Mouse (Mus musculus): ENCODE measurements around the gene Tamm41. TPM values are rescaled to one million over a fixed set of nuclear protein-coding genes. Genes with fewer than 3 reads are reported as not detected.

Tamm41 gene
- polyA plus RNA-seq, 1 experiment from 2014 or later = 76.9 TPM

DNA sequence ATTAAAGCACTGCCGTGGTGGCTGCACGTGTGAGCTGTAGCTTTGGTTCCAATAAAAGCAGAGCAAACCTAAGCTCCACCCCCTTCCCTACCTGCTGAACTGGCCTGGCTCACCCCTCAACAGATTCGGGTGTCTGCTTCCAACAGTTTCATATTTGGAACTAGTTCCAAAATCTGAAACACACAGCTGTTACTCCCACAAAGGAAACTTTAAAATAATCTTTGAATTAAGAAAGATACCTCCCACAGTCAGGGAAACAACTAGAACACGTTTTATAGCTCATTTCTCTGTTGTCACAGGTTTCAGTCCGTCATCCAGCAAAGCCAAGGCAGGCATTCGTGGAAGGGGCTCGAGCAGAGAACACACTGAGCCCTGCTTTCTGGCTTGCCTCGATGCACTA, 44.0 kb downstream of the Tamm41 start:
- no peaks in the 10 kb centered on the region for H3K9me3 ChIP-seq (ENCODE audit: control insufficient read depth, low read length)
- H3K27ac ChIP-seq (ENCODE audit: low read depth, low read length) = no peak overlapping the region
- no peaks in the 10 kb centered on the region for H3K36me3 ChIP-seq (ENCODE audit: control insufficient read depth, insufficient read depth, low read length)
- no peak for DNase-seq (ENCODE audit: low spot score, missing footprints)
- H3K27me3 ChIP-seq (ENCODE audit: control insufficient read depth, insufficient read depth, low read length) = no peaks in the 10 kb centered on the region
- no peak overlapping the region for H3K4me3 ChIP-seq (ENCODE audit: low read depth, low read length)
- no peaks in the 10 kb centered on the region for H3K4me1 ChIP-seq (ENCODE audit: control insufficient read depth, insufficient read depth, low read length)
- 85% methylated on average over 8 of the region's 8 CpGs for WGBS
- no peak for ATAC-seq (ENCODE audit: low FRiP score)
- H3K4me2 ChIP-seq = no peak overlapping the region
- H3K9ac ChIP-seq (ENCODE audit: low read length) = no peak overlapping the region

DNA sequence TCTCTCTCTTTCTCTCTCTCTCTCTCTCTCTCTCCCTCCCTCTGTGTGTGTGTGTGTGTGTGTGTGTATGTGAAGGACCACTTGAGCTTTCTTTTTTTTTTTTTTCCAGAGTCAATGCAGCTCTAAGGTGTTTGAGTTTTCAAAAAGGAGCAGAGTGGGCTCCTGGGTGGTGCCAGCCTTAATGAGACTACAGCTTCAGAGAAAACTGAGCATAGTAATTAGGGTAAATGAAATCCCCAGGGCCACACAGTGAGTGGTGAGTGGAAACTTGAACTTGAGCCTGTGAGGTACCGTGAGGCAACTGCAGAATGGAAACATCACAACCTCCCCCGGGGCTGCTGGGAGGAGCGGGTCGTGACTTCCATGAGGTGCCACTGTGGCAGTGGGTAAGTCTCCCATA, 45.8 kb downstream of the Tamm41 start:
- WGBS = 93% methylated on average over 4 of the region's 4 CpGs
- no peaks in the 10 kb centered on the region for H3K9me3 ChIP-seq (ENCODE audit: control insufficient read depth, low read length)

DNA sequence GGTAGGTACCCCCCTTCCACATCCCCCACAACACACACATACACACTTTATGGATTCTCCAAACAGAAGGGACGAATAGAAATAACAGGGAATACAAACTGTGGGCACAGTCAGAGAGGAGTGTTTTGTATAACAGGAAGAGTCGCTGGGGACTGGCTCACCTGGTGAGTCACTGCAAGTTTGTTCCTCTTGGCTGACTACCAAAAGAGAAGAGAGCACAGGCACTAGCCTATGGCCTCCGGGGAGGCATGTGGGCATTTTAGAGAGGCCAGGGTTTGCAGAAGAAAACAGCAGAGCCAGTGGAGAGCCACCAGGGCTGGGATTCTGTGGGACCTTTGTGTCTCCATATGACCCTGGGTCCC, 49.1 kb downstream of the Tamm41 start:
- H3K9ac ChIP-seq (ENCODE audit: low read length) = no peak overlapping the region

More for the DNA sequence above, 45.8 kb downstream of the Tamm41 start:
- H3K4me3 ChIP-seq (ENCODE audit: low read depth, low read length) = no peak overlapping the region
- no peaks in the 10 kb centered on the region for H3K36me3 ChIP-seq (ENCODE audit: control insufficient read depth, insufficient read depth, low read length)
- no peak overlapping the region for H3K4me2 ChIP-seq
- no peak overlapping the region for H3K27ac ChIP-seq (ENCODE audit: low read depth, low read length)
- no peaks in the 10 kb centered on the region for H3K4me1 ChIP-seq (ENCODE audit: control insufficient read depth, insufficient read depth, low read length)
- H3K27me3 ChIP-seq (ENCODE audit: control insufficient read depth, insufficient read depth, low read length) = no peaks in the 10 kb centered on the region
- ATAC-seq (ENCODE audit: low FRiP score) = no peak
- no peak for DNase-seq (ENCODE audit: low spot score, missing footprints)
- no peak overlapping the region for H3K9ac ChIP-seq (ENCODE audit: low read length)

DNA sequence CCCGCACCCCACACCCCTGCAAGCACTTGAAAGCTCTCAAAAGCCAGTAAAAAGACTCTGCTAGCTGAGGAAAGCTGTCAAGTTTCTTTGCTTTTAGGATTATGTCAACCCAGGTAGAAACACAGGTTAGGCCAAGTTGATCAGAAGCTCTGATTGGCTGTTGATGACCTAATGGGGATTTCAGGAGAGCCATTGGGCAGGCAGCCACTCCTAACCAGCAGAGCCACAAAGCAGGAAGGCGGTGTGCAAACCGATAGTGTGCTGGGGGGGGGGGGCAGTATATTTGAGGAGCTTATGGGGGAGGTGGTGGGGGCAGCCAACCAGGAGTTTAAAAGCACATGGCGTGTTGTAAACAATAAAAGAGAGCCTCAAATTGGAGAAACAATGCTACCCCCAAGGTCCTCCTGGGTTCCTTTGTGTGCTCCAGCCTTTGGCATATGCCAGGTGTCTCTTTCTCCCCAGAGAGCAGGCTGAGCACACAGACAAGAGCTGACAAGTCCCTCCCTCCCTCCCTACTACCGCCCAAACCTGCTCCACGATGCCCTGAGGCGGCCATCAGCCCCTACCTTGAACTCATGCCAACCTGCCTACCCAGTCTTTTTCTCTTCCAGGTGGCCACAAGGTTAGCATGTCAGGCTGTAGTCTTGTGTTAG, 49.6 kb downstream of the Tamm41 start:
- ATAC-seq (ENCODE audit: low FRiP score) (no peak), DNase-seq (ENCODE audit: low spot score, missing footprints) (no peak)
- 79% methylated on average over 7 of the region's 7 CpGs for WGBS
- Histone ChIP-seq H3K4me2 (no peak overlapping the region), H3K9me3 (ENCODE audit: control insufficient read depth, low read length) (no peaks in the 10 kb centered on the region), H3K27ac (ENCODE audit: low read depth, low read length) (no peak overlapping the region), H3K27me3 (ENCODE audit: control insufficient read depth, insufficient read depth, low read length) (no peaks in the 10 kb centered on the region), H3K4me1 (ENCODE audit: control insufficient read depth, insufficient read depth, low read length) (no peaks in the 10 kb centered on the region), H3K36me3 (ENCODE audit: control insufficient read depth, insufficient read depth, low read length) (no peaks in the 10 kb centered on the region), H3K4me3 (ENCODE audit: low read depth, low read length) (no peak overlapping the region), H3K9ac (ENCODE audit: low read length) (no peak overlapping the region)

More for the DNA sequence above, 49.1 kb downstream of the Tamm41 start:
- Histone ChIP-seq H3K27me3 (ENCODE audit: control insufficient read depth, insufficient read depth, low read length) (no peaks in the 10 kb centered on the region), H3K4me2 (no peak overlapping the region), H3K9me3 (ENCODE audit: control insufficient read depth, low read length) (no peaks in the 10 kb centered on the region), H3K4me1 (ENCODE audit: control insufficient read depth, insufficient read depth, low read length) (no peaks in the 10 kb centered on the region), H3K4me3 (ENCODE audit: low read depth, low read length) (no peak overlapping the region), H3K27ac (ENCODE audit: low read depth, low read length) (no peak overlapping the region), H3K36me3 (ENCODE audit: control insufficient read depth, insufficient read depth, low read length) (no peaks in the 10 kb centered on the region)
- WGBS = 57% methylated on average over 3 of the region's 3 CpGs
- no peak for ATAC-seq (ENCODE audit: low FRiP score)
- DNase-seq (ENCODE audit: low spot score, missing footprints) = no peak

DNA sequence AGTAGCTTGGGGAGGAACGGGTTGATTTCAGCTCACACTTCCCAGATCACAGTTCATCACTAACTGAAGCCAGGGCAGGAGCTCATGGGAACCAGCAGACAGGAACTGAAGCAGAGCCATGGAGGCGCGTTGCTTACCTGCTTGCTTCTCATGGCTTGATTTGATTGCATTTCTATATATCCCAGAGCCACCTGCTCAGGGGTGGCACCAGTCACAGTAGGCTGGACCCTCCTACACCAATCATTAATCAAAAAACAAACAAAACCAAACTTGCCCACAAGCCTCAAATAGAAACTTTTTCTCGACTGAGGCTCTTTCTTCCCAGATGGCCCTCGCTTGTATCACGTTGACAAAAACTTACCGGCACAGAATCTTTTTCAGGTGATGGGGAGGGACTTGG, 55.0 kb downstream of the Tamm41 start:
- DNase-seq (ENCODE audit: low spot score, missing footprints) = no peak
- Histone ChIP-seq H3K27me3 (ENCODE audit: control insufficient read depth, insufficient read depth, low read length) (no peaks in the 10 kb centered on the region), H3K4me3 (ENCODE audit: low read depth, low read length) (no peak overlapping the region), H3K4me2 (no peak overlapping the region), H3K9ac (ENCODE audit: low read length) (no peak overlapping the region), H3K4me1 (ENCODE audit: control insufficient read depth, insufficient read depth, low read length) (no peaks in the 10 kb centered on the region), H3K9me3 (ENCODE audit: control insufficient read depth, low read length) (no peaks in the 10 kb centered on the region), H3K36me3 (ENCODE audit: control insufficient read depth, insufficient read depth, low read length) (no peaks in the 10 kb centered on the region), H3K27ac (ENCODE audit: low read depth, low read length) (no peak overlapping the region)
- 89% methylated on average over 7 of the region's 7 CpGs for WGBS
- ATAC-seq (ENCODE audit: low FRiP score) = no peak

DNA sequence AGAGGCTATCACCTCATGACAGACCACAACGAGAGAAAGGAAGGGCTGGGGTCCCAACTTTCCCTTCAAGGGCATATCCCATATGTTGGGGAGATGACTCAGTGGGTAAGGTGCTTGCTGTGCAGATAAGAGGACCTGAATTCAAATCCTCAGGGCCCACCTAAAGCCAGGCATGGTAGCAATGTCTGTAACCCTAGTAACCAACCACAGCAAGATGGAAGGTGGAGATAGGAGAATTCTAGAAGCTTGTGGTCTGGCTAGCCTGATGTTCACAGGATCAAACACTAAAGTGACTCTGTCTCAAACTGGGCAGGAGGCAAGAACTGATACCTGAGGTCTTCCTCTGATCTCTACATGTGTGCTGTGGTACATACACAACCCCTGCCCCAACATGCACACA, 58.0 kb downstream of the Tamm41 start:
- no peak for ATAC-seq (ENCODE audit: low FRiP score)
- Histone ChIP-seq H3K27ac (ENCODE audit: low read depth, low read length) (no peak overlapping the region), H3K9me3 (ENCODE audit: control insufficient read depth, low read length) (no peaks in the 10 kb centered on the region), H3K27me3 (ENCODE audit: control insufficient read depth, insufficient read depth, low read length) (no peaks in the 10 kb centered on the region), H3K9ac (ENCODE audit: low read length) (no peak overlapping the region), H3K4me3 (ENCODE audit: low read depth, low read length) (no peak overlapping the region), H3K36me3 (ENCODE audit: control insufficient read depth, insufficient read depth, low read length) (no peaks in the 10 kb centered on the region), H3K4me2 (no peak overlapping the region), H3K4me1 (ENCODE audit: control insufficient read depth, insufficient read depth, low read length) (no peaks in the 10 kb centered on the region)
- no peak for DNase-seq (ENCODE audit: low spot score, missing footprints)
- WGBS = 70% methylated on average over 1 of the region's 1 CpGs

DNA sequence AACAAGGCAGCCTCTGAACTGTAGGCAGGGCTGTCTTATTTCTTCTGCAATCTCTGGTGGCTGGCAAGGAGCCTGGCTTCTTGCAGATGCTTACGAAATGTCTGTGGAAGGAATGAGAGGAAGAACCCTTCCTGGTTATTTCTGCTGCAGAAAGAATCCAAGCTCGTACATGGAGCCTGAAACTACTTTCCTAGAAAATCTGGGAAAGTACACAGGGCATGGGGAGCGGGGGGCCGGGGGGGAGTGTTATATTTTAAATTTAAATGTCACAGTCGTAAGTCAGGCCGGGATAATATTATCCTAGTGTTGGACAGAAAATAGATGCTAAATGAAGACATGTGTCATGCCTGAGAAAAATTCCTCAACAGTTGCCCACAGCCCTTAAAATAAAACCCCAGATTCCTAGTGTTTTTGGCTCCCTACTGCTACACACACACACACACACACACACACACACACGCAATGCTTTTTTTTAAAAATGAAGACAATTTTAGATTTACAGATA, 60.7 kb downstream of the Tamm41 start:
- no peak overlapping the region for H3K9ac ChIP-seq (ENCODE audit: low read length)
- WGBS = 80% methylated on average over 7 of the region's 7 CpGs
- H3K4me3 ChIP-seq (ENCODE audit: low read depth, low read length) = no peak overlapping the region
- ATAC-seq (ENCODE audit: low FRiP score) (no peak), DNase-seq (ENCODE audit: low spot score, missing footprints) (no peak)
- H3K36me3 ChIP-seq (ENCODE audit: control insufficient read depth, insufficient read depth, low read length) = no peaks in the 10 kb centered on the region
- H3K27ac ChIP-seq (ENCODE audit: low read depth, low read length) = no peak overlapping the region
- no peaks in the 10 kb centered on the region for H3K4me1 ChIP-seq (ENCODE audit: control insufficient read depth, insufficient read depth, low read length)
- no peak overlapping the region for H3K4me2 ChIP-seq
- no peaks in the 10 kb centered on the region for H3K27me3 ChIP-seq (ENCODE audit: control insufficient read depth, insufficient read depth, low read length)
- no peaks in the 10 kb centered on the region for H3K9me3 ChIP-seq (ENCODE audit: control insufficient read depth, low read length)

DNA sequence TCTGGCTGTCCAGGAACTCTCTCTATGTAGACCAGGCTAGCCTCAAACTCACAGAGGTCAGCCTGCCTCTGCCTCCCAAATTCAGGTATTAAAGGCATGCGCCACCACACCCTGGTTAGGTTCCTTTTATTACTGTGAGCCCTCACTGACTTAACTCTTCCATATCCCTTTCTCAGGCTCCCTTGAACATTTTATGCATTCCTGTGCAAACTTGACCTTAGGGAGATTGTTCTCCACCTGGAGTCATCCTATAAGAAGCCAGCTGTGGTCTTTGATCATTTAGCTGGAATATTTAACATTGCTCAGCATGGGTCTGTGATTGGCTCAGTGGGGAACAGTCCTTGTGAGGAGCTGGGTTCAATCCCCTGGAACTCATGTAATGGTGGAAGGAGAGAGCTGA, 63.3 kb downstream of the Tamm41 start:
- H3K4me1 ChIP-seq (ENCODE audit: control insufficient read depth, insufficient read depth, low read length) = peaks cover 5% of the 10 kb centered on the region
- ATAC-seq (ENCODE audit: low FRiP score) (no peak), DNase-seq (ENCODE audit: low spot score, missing footprints) (no peak)
- no peaks in the 10 kb centered on the region for H3K9me3 ChIP-seq (ENCODE audit: control insufficient read depth, low read length)
- WGBS = 93% methylated on average over 1 of the region's 1 CpGs
- no peaks in the 10 kb centered on the region for H3K36me3 ChIP-seq (ENCODE audit: control insufficient read depth, insufficient read depth, low read length)
- H3K9ac ChIP-seq (ENCODE audit: low read length) = no peak overlapping the region
- H3K27me3 ChIP-seq (ENCODE audit: control insufficient read depth, insufficient read depth, low read length) = peaks cover 9% of the 10 kb centered on the region
- H3K4me2 ChIP-seq = no peak overlapping the region
- no peak overlapping the region for H3K27ac ChIP-seq (ENCODE audit: low read depth, low read length)
- H3K4me3 ChIP-seq (ENCODE audit: low read depth, low read length) = no peak overlapping the region

DNA sequence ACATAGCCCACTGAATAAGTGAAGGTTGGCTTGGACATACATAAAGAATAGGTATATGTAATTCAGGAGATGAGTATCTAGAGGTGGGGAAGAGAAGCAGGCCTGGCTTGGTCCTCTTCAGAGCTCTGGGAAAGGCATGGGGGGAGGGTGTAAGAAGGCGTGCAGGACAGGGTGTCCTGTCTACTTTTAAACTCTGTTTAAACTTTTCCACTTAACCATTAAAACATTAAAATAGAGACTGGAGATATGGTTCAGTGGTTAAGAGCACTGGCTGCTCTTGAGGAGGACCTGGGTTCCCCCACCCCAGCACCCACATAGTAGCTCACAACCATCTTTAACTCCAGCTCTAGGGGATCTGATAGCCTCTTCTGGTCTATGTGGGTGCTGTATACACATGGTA, 64.7 kb downstream of the Tamm41 start:
- Histone ChIP-seq H3K4me1 (ENCODE audit: control insufficient read depth, insufficient read depth, low read length) (peaks cover 14% of the 10 kb centered on the region), H3K4me2 (no peak overlapping the region), H3K36me3 (ENCODE audit: control insufficient read depth, insufficient read depth, low read length) (no peaks in the 10 kb centered on the region), H3K27me3 (ENCODE audit: control insufficient read depth, insufficient read depth, low read length) (peaks cover 22% of the 10 kb centered on the region), H3K27ac (ENCODE audit: low read depth, low read length) (no peak overlapping the region), H3K9ac (ENCODE audit: low read length) (no peak overlapping the region), H3K4me3 (ENCODE audit: low read depth, low read length) (no peak overlapping the region), H3K9me3 (ENCODE audit: control insufficient read depth, low read length) (no peaks in the 10 kb centered on the region)
- WGBS = 78% methylated on average over 1 of the region's 1 CpGs
- ATAC-seq (ENCODE audit: low FRiP score) = no peak
- no peak for DNase-seq (ENCODE audit: low spot score, missing footprints)
